Mouse (Mus musculus): Measurements from ENCODE around the gene Tmem233. TPM values are rescaled to one million over a fixed set of nuclear protein-coding genes. Genes with fewer than 3 reads are reported as not detected.

The Tmem233 gene
- polyA plus RNA-seq, 1 experiment from 2014 or later, result not detected

DNA sequence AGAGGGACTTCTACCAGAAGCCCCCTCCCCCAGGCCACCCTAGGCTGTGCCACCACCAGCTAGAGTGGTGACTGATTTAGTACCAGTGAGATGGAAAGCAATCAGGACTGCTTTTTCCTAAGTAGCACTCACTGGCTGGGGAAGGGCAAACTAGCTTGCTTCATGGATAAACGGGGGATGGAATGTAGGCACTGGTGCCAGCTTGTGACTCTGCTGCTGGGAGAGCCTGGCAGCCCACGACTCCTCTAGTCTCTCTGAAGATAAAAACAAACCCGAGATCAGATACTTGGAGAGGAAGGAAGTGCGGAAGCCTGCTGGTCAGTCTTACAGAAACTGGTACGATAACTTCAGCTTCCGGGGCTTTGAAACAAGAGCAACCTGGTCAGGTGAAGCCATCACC lies 2.3 kb downstream of the Tmem233 start:
- Histone ChIP-seq H3K4me1 (ENCODE audit: control insufficient read depth, insufficient read depth, low read length) (no peaks in the 10 kb centered on the region), H3K9me3 (replicated peaks; ENCODE audit: control insufficient read depth, low read length) (no peaks in the 10 kb centered on the region), H3K4me3 (ENCODE audit: low read depth, low read length) (no peak overlapping the region), H3K36me3 (ENCODE audit: control insufficient read depth, insufficient read depth, low read length) (no peaks in the 10 kb centered on the region), H3K4me2 (no peak overlapping the region), H3K27me3 (ENCODE audit: control insufficient read depth, insufficient read depth, low read length) (peaks cover 20% of the 10 kb centered on the region), H3K27ac (ENCODE audit: low read depth, low read length) (no peak overlapping the region), H3K9ac (ENCODE audit: low read depth, low read length) (no peak overlapping the region)
- no peak for ATAC-seq (replicated peaks; ENCODE audit: insufficient number of reproducible peaks, low FRiP score, low TSS enrichment)
- 46% methylated on average over 6 of the region's 6 CpGs for WGBS (ENCODE audit: insufficient replicate concordance)

DNA sequence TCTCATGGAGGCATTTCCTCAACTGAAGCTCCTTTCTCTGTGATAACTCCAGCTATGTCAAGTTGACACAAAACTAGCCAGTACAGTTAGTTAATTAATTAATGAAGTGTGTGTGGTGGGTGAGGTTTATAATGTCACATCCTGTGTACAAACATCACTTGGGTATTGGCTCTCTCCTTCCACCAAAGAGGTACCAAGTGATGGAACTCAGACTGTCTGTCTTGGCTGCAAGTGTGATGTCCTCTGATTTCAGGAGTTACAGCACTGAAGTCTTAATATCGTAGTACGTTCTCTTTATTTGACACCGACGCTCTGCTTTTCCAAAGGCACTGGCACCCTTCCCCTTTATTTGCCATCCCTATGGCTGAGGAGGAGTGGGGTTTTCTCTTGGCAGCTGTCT lies 13.4 kb downstream of the Tmem233 start:
- H3K4me2 ChIP-seq, result no peak overlapping the region
- WGBS (ENCODE audit: insufficient replicate concordance), result 90% methylated on average over 4 of the region's 4 CpGs
- H3K9me3 ChIP-seq (replicated peaks; ENCODE audit: control insufficient read depth, low read length), result no peaks in the 10 kb centered on the region
- no peak overlapping the region for H3K9ac ChIP-seq (ENCODE audit: low read depth, low read length)
- H3K27ac ChIP-seq (ENCODE audit: low read depth, low read length), result no peak overlapping the region
- no peaks in the 10 kb centered on the region for H3K27me3 ChIP-seq (ENCODE audit: control insufficient read depth, insufficient read depth, low read length)
- H3K4me1 ChIP-seq (ENCODE audit: control insufficient read depth, insufficient read depth, low read length), result no peaks in the 10 kb centered on the region
- H3K4me3 ChIP-seq (ENCODE audit: low read depth, low read length), result no peak overlapping the region
- H3K36me3 ChIP-seq (ENCODE audit: control insufficient read depth, insufficient read depth, low read length), result no peaks in the 10 kb centered on the region
- ATAC-seq (replicated peaks; ENCODE audit: insufficient number of reproducible peaks, low FRiP score, low TSS enrichment), result no peak

DNA sequence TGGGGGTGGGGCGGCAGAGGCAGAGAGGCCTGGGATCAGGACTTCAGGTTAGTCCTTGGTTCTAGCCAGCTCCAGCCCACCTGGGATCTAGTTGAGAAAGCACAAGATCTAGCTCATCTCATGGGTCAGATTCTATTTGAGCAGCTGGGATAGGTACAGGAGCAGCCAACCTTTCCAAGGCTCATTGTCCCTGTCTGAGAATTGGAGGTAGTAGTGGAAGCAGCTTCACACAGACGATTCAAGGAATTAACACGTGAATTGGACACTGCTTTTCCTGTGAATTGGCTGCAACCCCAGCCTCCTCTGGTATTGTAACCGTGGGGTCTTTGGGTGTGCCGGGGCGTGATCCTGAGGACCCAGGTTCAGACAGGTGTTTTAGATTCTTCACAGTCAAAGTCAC lies 30.2 kb downstream of the Tmem233 start:
- ATAC-seq (replicated peaks; ENCODE audit: insufficient number of reproducible peaks, low FRiP score, low TSS enrichment), result no peak
- H3K27ac ChIP-seq (ENCODE audit: low read depth, low read length), result no peak overlapping the region
- WGBS (ENCODE audit: insufficient replicate concordance), result 53% methylated on average over 6 of the region's 6 CpGs

DNA sequence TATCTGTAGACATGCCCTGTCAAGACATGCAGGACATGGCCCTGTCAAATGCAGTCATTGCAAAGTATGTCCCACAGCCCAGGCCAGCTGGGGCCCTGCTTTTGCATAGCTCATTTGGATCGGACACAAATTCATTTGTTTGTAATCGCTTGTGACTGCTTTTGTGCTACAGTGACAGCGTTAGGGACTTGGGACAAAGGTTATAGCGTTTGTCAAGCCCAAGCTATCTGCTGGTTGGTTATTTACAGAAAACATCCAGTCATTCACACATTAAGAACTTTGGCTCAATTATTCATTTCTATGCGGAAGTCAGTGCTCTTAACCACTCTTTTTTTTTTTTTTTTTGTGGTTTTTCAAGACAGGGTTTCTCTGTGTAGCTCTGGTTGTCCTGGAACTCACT lies 30.9 kb downstream of the Tmem233 start:
- H3K27me3 ChIP-seq (ENCODE audit: control insufficient read depth, insufficient read depth, low read length), result no peaks in the 10 kb centered on the region
- H3K27ac ChIP-seq (ENCODE audit: low read depth, low read length), result no peak overlapping the region
- no peak overlapping the region for H3K4me2 ChIP-seq
- H3K9me3 ChIP-seq (replicated peaks; ENCODE audit: control insufficient read depth, low read length), result no peaks in the 10 kb centered on the region
- ATAC-seq (replicated peaks; ENCODE audit: insufficient number of reproducible peaks, low FRiP score, low TSS enrichment), result no peak
- no peaks in the 10 kb centered on the region for H3K4me1 ChIP-seq (ENCODE audit: control insufficient read depth, insufficient read depth, low read length)
- no peak overlapping the region for H3K4me3 ChIP-seq (ENCODE audit: low read depth, low read length)
- no peak overlapping the region for H3K9ac ChIP-seq (ENCODE audit: low read depth, low read length)
- WGBS (ENCODE audit: insufficient replicate concordance), result 81% methylated on average over 5 of the region's 5 CpGs
- H3K36me3 ChIP-seq (ENCODE audit: control insufficient read depth, insufficient read depth, low read length), result no peaks in the 10 kb centered on the region

More for the DNA sequence above, 30.2 kb downstream of the Tmem233 start:
- Histone ChIP-seq H3K36me3 (ENCODE audit: control insufficient read depth, insufficient read depth, low read length) (no peaks in the 10 kb centered on the region), H3K4me2 (no peak overlapping the region), H3K27me3 (ENCODE audit: control insufficient read depth, insufficient read depth, low read length) (no peaks in the 10 kb centered on the region), H3K9ac (ENCODE audit: low read depth, low read length) (no peak overlapping the region), H3K9me3 (replicated peaks; ENCODE audit: control insufficient read depth, low read length) (no peaks in the 10 kb centered on the region), H3K4me3 (ENCODE audit: low read depth, low read length) (no peak overlapping the region), H3K4me1 (ENCODE audit: control insufficient read depth, insufficient read depth, low read length) (no peaks in the 10 kb centered on the region)

DNA sequence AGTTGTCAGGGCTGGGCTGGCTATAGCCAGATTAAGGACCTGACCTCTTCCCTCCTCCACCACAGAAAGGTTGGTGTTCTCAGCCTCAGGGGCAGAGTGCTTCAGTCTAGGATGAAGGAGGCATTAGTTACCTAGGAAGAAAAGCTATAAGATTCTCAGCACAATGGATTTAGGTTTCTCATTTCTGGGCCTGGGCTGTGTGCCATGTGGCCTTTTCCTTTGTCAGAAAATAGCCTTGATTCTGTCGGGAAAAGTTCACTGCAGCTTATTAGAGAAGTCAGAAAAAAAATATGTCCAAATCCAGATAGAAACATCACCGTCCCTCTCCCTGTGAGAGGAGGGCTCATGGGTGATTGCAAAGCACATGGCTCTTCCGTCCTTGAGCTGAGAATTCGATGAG lies 33.2 kb downstream of the Tmem233 start:
- no peak for ATAC-seq (replicated peaks; ENCODE audit: insufficient number of reproducible peaks, low FRiP score, low TSS enrichment)
- no peak overlapping the region for H3K4me3 ChIP-seq (ENCODE audit: low read depth, low read length)
- no peak overlapping the region for H3K27ac ChIP-seq (ENCODE audit: low read depth, low read length)
- no peaks in the 10 kb centered on the region for H3K27me3 ChIP-seq (ENCODE audit: control insufficient read depth, insufficient read depth, low read length)
- no peak overlapping the region for H3K9ac ChIP-seq (ENCODE audit: low read depth, low read length)
- no peaks in the 10 kb centered on the region for H3K36me3 ChIP-seq (ENCODE audit: control insufficient read depth, insufficient read depth, low read length)
- 75% methylated on average over 4 of the region's 4 CpGs for WGBS (ENCODE audit: insufficient replicate concordance)
- H3K4me2 ChIP-seq, result no peak overlapping the region
- H3K4me1 ChIP-seq (ENCODE audit: control insufficient read depth, insufficient read depth, low read length), result no peaks in the 10 kb centered on the region
- H3K9me3 ChIP-seq (replicated peaks; ENCODE audit: control insufficient read depth, low read length), result no peaks in the 10 kb centered on the region

DNA sequence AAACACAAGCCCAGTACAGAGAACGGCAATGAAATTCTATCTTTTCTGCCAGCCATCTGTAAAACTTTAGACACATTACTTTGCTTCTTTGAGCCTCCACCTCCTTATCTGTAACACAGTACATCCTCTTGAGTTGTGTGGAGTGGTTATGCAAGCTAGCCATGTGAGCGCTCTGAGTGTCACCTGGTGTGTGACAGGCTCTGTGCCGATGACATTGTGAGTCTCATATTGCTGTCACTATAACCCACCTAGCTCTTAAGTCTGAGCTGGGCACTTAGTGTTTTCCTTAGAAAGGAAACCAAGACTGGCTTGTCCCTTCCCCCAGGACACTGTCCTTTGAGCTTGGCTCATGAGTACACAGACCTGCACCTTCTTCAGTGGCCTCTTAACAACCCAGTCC lies 34.7 kb downstream of the Tmem233 start:
- Histone ChIP-seq H3K27ac (ENCODE audit: low read depth, low read length) (no peak overlapping the region), H3K4me3 (ENCODE audit: low read depth, low read length) (no peak overlapping the region), H3K9me3 (replicated peaks; ENCODE audit: control insufficient read depth, low read length) (no peaks in the 10 kb centered on the region), H3K27me3 (ENCODE audit: control insufficient read depth, insufficient read depth, low read length) (no peaks in the 10 kb centered on the region), H3K36me3 (ENCODE audit: control insufficient read depth, insufficient read depth, low read length) (no peaks in the 10 kb centered on the region), H3K4me1 (ENCODE audit: control insufficient read depth, insufficient read depth, low read length) (no peaks in the 10 kb centered on the region), H3K4me2 (no peak overlapping the region), H3K9ac (ENCODE audit: low read depth, low read length) (no peak overlapping the region)
- no peak for ATAC-seq (replicated peaks; ENCODE audit: insufficient number of reproducible peaks, low FRiP score, low TSS enrichment)
- 79% methylated on average over 3 of the region's 3 CpGs for WGBS (ENCODE audit: insufficient replicate concordance)

DNA sequence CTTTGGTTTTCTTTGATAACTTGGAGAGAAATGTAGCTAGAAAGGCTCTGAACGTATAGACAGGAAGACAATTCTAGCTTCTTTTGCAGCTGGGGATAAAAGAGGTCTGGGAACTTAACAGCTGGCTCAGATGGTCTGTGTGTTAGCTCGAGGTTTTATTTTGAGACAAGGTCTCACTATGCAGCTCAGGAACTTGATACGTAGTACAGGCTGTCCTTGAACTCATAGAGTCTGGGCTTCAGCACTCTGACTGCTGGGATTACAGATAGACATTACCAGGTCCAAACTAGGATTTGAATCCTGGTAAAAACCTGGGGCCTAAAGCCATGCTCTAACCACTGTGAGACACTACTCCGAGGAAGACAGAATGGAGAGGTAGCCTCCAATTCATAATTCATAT lies 36.8 kb downstream of the Tmem233 start:
- ATAC-seq (replicated peaks; ENCODE audit: insufficient number of reproducible peaks, low FRiP score, low TSS enrichment), result no peak
- H3K36me3 ChIP-seq (ENCODE audit: control insufficient read depth, insufficient read depth, low read length), result no peaks in the 10 kb centered on the region
- no peak overlapping the region for H3K9ac ChIP-seq (ENCODE audit: low read depth, low read length)
- H3K9me3 ChIP-seq (replicated peaks; ENCODE audit: control insufficient read depth, low read length), result no peaks in the 10 kb centered on the region
- no peak overlapping the region for H3K4me3 ChIP-seq (ENCODE audit: low read depth, low read length)
- no peak overlapping the region for H3K27ac ChIP-seq (ENCODE audit: low read depth, low read length)
- H3K27me3 ChIP-seq (ENCODE audit: control insufficient read depth, insufficient read depth, low read length), result no peaks in the 10 kb centered on the region
- 75% methylated on average over 4 of the region's 4 CpGs for WGBS (ENCODE audit: insufficient replicate concordance)
- H3K4me1 ChIP-seq (ENCODE audit: control insufficient read depth, insufficient read depth, low read length), result no peaks in the 10 kb centered on the region
- no peak overlapping the region for H3K4me2 ChIP-seq

DNA sequence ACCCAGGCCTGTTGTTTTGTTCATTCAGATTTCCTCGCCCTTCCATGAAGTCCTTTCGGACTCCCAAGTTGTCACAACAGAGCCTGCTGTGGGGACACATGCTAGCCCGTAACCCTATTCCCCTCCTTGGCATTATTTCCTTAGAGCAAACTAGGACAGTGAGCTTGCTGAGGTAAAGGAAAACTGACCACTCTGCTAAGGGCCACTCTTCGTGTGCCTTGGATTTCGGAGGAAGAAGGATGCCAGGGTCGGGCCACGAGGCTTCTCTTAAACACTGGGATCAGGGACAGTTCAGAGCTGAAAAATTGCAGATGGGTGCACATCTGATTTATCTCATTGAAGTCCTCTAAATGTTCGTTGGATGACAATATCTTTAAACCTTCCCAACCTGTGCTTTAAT lies 37.5 kb downstream of the Tmem233 start:
- WGBS (ENCODE audit: insufficient replicate concordance), result 76% methylated on average over 8 of the region's 8 CpGs
- no peaks in the 10 kb centered on the region for H3K27me3 ChIP-seq (ENCODE audit: control insufficient read depth, insufficient read depth, low read length)
- H3K36me3 ChIP-seq (ENCODE audit: control insufficient read depth, insufficient read depth, low read length), result no peaks in the 10 kb centered on the region
- ATAC-seq (replicated peaks; ENCODE audit: insufficient number of reproducible peaks, low FRiP score, low TSS enrichment), result no peak
- H3K4me2 ChIP-seq, result no peak overlapping the region
- no peak overlapping the region for H3K9ac ChIP-seq (ENCODE audit: low read depth, low read length)
- H3K27ac ChIP-seq (ENCODE audit: low read depth, low read length), result no peak overlapping the region
- no peak overlapping the region for H3K4me3 ChIP-seq (ENCODE audit: low read depth, low read length)
- no peaks in the 10 kb centered on the region for H3K4me1 ChIP-seq (ENCODE audit: control insufficient read depth, insufficient read depth, low read length)
- no peaks in the 10 kb centered on the region for H3K9me3 ChIP-seq (replicated peaks; ENCODE audit: control insufficient read depth, low read length)

DNA sequence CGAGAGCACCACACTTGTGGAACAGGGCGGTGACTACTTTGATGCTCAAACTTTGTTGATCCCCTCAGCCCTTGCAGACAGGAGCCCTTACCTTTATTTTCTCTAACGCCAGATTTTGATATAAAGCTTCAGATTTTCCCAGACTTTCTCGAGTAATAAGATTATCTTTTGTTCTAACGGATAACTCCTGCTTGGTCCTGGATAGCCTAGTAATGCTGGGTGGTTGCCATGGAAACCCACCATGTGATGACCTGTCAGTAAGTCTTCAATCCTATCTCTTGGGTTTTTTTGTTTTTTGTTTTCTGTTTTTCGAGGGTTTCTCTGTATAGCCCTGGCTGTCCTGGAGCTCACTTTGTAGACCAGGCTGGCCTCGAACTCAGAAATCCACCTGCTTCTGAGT lies 40.8 kb downstream of the Tmem233 start:
- ATAC-seq (replicated peaks; ENCODE audit: insufficient number of reproducible peaks, low FRiP score, low TSS enrichment), result no peak
- WGBS (ENCODE audit: insufficient replicate concordance), result 54% methylated on average over 7 of the region's 7 CpGs
- H3K36me3 ChIP-seq (ENCODE audit: control insufficient read depth, insufficient read depth, low read length), result no peaks in the 10 kb centered on the region

More for the DNA sequence above, 40.8 kb downstream of the Tmem233 start:
- Histone ChIP-seq H3K4me2 (no peak overlapping the region), H3K9ac (ENCODE audit: low read depth, low read length) (no peak overlapping the region), H3K4me3 (ENCODE audit: low read depth, low read length) (no peak overlapping the region), H3K27ac (ENCODE audit: low read depth, low read length) (no peak overlapping the region), H3K9me3 (replicated peaks; ENCODE audit: control insufficient read depth, low read length) (no peaks in the 10 kb centered on the region), H3K27me3 (ENCODE audit: control insufficient read depth, insufficient read depth, low read length) (no peaks in the 10 kb centered on the region), H3K4me1 (ENCODE audit: control insufficient read depth, insufficient read depth, low read length) (no peaks in the 10 kb centered on the region)
